Mouse (Mus musculus): ENCODE results near the gene Gcnt4.

DNA sequence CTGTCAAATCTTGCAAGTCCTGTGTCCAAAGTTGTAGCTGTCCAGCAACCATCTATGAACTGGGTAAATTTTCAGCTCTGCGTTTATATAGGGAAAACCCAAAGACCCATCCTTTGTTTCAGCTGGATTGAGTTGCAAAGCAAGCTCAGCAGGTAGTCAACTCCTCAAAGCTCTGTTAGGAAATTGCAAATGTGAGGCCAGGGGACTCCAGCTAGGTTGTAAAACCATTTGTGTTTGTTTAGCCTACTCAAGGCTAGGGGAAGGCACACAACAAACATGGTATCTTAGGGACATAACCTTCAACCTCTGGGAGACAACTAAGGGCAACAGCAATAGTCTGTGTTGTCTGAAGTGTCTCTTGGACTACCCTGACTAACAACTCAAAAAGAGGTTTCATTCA, 40.0 kb upstream of the Gcnt4 start:
- no peak for TF ChIP-seq EP300 (IDR thresholded peaks at IDR 0.05; ENCODE audit: insufficient read depth, low read depth, low read length)
- no peak for TF ChIP-seq POLR2A (IDR thresholded peaks at IDR 0.05; ENCODE audit: insufficient read depth, low read depth, low read length)
